Mouse (Mus musculus) MEL (cell line): ENCODE results near the gene Ntn4.

Source experiments
- EP300 ChIP-seq, 2 experiments: IDR thresholded peaks; 2 replicates each; pipeline ENCODE4 v1.6.1; 2011; ENCODE audit warnings: improper control_type of control experiment in 2 of 2, low read length in 2 of 2, low read depth in 1 of 2, mild to moderate bottlenecking in 1 of 2
- MYC ChIP-seq: IDR thresholded peaks from 2 replicates; pipeline ENCODE4 v1.6.1; 2011; ENCODE audit warnings: low read depth, mild to moderate bottlenecking, low read length, improper control_type of control experiment, moderate library complexity
- POLR2A ChIP-seq, 2 experiments: IDR thresholded peaks; 2 replicates each; pipeline ENCODE4 v1.6.1; 2011 to 2012; ENCODE audit warnings: low read length in 2 of 2, mild to moderate bottlenecking in 2 of 2, control low read depth in 1 of 2, improper control_type of control experiment in 1 of 2, low read depth in 1 of 2, moderate library complexity in 1 of 2; ENCODE audit not compliant: control insufficient read depth in 1 of 2, insufficient read depth in 1 of 2, poor library complexity in 1 of 2
- RCOR1 ChIP-seq: IDR thresholded peaks from 2 replicates; pipeline ENCODE4 v1.6.1; 2012; ENCODE audit warnings: low read depth, mild to moderate bottlenecking, inconsistent platforms, low read length, improper control_type of control experiment

DNA sequence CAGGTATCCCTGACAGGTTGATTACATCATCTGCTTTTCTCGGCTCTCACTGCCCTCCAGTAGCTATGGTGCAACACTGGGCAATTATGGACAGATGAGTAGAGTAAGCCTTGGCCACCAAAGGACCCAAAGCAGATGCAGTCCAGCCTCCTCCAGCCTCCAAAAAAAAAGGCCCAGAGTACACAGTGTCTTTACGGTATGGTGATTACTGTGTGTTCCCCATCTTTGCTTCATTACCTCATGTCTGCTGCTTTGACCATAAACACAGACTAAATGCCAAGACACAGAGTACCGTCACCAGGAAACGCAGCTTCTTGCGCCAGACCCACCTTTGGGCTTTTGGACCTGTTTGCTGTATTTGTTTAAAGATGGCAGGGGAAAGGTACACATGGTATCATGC is 125.7 kb downstream of the Ntn4 start:
- TF ChIP-seq MYC (no peak), POLR2A (IDR thresholded peaks at IDR 0.05; ENCODE audit: control insufficient read depth in 1 of 2, insufficient read depth in 1 of 2, low read depth in 1 of 2, low read length in 2 of 2, poor library complexity in 1 of 2) (no peak), RCOR1 (no peak), EP300 (IDR thresholded peaks at IDR 0.05; ENCODE audit: low read depth in 1 of 2, low read length in 2 of 2) (no peak)
